11 mouse cellular contexts compared by ENCODE assay signal in genomic region chr4:41055111-41055510, GRCm38 (mm10). TPM values are rescaled to one million over a fixed set of nuclear protein-coding genes. Genes with fewer than 3 reads are reported as not detected.
DNase-seq lines count a peak whose midpoint lies in the region; ATAC-seq lines count a peak whose summit lies in the region.
"Had no signal": no experiment of that assay in that cellular context is flagged by ENCODE, and none has a peak within 500 bp of the region (broad histone marks: within the 10 kb centered on the region; RNA-seq: fewer than 3 reads in every experiment).

No protein-coding gene starts in this region.

- peak overlapping the region; percentile 91 for H3K27ac ChIP-seq in kidney, embryonic 16.5 days (ENCODE audit: low read length)
- peak overlapping the region; percentile 46 to 52; a peak in 3 of 4 replicates for H3K27ac ChIP-seq in heart, embryonic 14.5 days (replicated peaks in 1 of 2; ENCODE audit: control insufficient read depth in 1 of 2, insufficient read depth in 1 of 2, low read depth in 2 of 2, low read length in 2 of 2)
- H3K27ac ChIP-seq: left cerebral cortex, adult 2 months had no signal

- peak overlapping the region; percentile 49 for H3K4me2 ChIP-seq in kidney, embryonic 16.5 days (replicated peaks; ENCODE audit: low read depth, low read length)
- H3K4me2 ChIP-seq in heart, embryonic 14.5 days (ENCODE audit: low read length): peak overlapping the region; percentile 58

- 11% methylated on average over 13 of the region's 13 CpGs for WGBS in kidney, embryonic 16.5 days
- 14% methylated on average over 13 of the region's 13 CpGs for WGBS in heart, embryonic 14.5 days
- WGBS in large intestine, adult 2 months: 41% methylated on average over 13 of the region's 13 CpGs

- H3K9me3 ChIP-seq in kidney, embryonic 16.5 days (ENCODE audit: low read length): no peaks in the 10 kb centered on the region
- H3K9me3 ChIP-seq in heart, embryonic 14.5 days (ENCODE audit: control insufficient read depth, low read length): no peaks in the 10 kb centered on the region

- peak overlapping the region; percentile 47; the same call in 1 of the 2 replicates for H3K9ac ChIP-seq in kidney, embryonic 16.5 days (replicated peaks; ENCODE audit: low read length)
- no peak overlapping the region for H3K9ac ChIP-seq in heart, embryonic 14.5 days (ENCODE audit: low read length)

- intact Hi-C loops in left cerebral cortex, postnatal 25 days (cut with DNase I): loop anchor here (10.0 kb wide), 2 partner anchors 170 to 230 kb away; no protein-coding TSS in a partner anchor

- peak; percentile 55 for ATAC-seq in kidney, embryonic 16.5 days (ENCODE audit: low FRiP score, low TSS enrichment)
- peak; percentile 51; the same call in 1 of the 2 replicates for ATAC-seq in heart, embryonic 14.5 days (ENCODE audit: insufficient number of reproducible peaks, insufficient read depth, low FRiP score, low read depth)
- ATAC-seq in megakaryocyte-erythroid progenitor cell, adult 5-6 weeks (replicated peaks; ENCODE audit: low FRiP score, low TSS enrichment, poor library complexity, severe bottlenecking): peak; percentile 55
- ATAC-seq: Patski had no signal

- peak overlapping the region; percentile 26 for H3K4me3 ChIP-seq in kidney, embryonic 16.5 days (ENCODE audit: low read length)
- peak overlapping the region in 1 of 2 experiments; percentile 10; a peak in 1 of 4 replicates for H3K4me3 ChIP-seq in heart, embryonic 14.5 days (ENCODE audit: control insufficient read depth in 1 of 2, insufficient read depth in 1 of 2, low read depth in 1 of 2, low read length in 2 of 2)
- H3K4me3 ChIP-seq: left cerebral cortex, adult 2 months had no signal

- H3K27me3 ChIP-seq in kidney, embryonic 16.5 days (ENCODE audit: insufficient read depth, low read length): no peaks in the 10 kb centered on the region
- no peaks in the 10 kb centered on the region for H3K27me3 ChIP-seq in heart, embryonic 14.5 days (ENCODE audit: control insufficient read depth, insufficient read depth, low read length)
- H3K27me3 ChIP-seq: Patski had no signal

- no peak for DNase-seq in kidney, adult 9 months
- DNase-seq in large intestine, adult 2 months (ENCODE audit: low read depth, low spot score): peak; percentile 13
- DNase-seq in spleen, postnatal 36 days (ENCODE audit: low spot score in 2 of 2): no peak
- DNase-seq in ovary, adult 18-20 months (ENCODE audit: low spot score): no peak
- DNase-seq in left cerebral cortex, postnatal 25 days (ENCODE audit: low spot score in 2 of 2): no peak

- no peaks in the 10 kb centered on the region for H3K36me3 ChIP-seq in kidney, embryonic 16.5 days (ENCODE audit: insufficient read depth, low read length)
- no peaks in the 10 kb centered on the region for H3K36me3 ChIP-seq in heart, embryonic 14.5 days (ENCODE audit: control insufficient read depth, insufficient read depth, low read length)

- H3K4me1 ChIP-seq in kidney, embryonic 16.5 days (ENCODE audit: insufficient read depth, low read length): peaks cover 25% of the 10 kb centered on the region
- H3K4me1 ChIP-seq in heart, embryonic 14.5 days (ENCODE audit: control insufficient read depth in 2 of 2, insufficient read depth in 2 of 2, low read length in 2 of 2): peaks cover 14 to 18% of the 10 kb centered on the region in 2 experiments

RNA-seq across cellular contexts. Expression of gene Aqp7, which starts 7.2 kb away (rescaled TPM):
- 1.2 and 2.4 TPM in 2 replicates for polyA plus RNA-seq in kidney, embryonic 16.5 days (2015; fragmentation: Nextera tagmentation; extraction: Ambion mirVana)
- polyA plus RNA-seq in heart, embryonic 14.5 days (2014; fragmentation: Nextera tagmentation; extraction: Ambion mirVana): 0.32 TPM in 1 of 2 replicates, not detected in the other
- polyA plus RNA-seq in large intestine, adult 2 months (2012; rRNA removed): 6.9 and 11.9 TPM in 2 replicates
- total RNA-seq in megakaryocyte-erythroid progenitor cell, adult 5-6 weeks (2014; fragmentation: Nextera tagmentation): not detected in 2 replicates
- not detected in 2 replicates for total RNA-seq in megakaryocyte-erythroid progenitor cell, adult 5-6 weeks (2017)
- total RNA-seq in left cerebral cortex, postnatal 25 days (2021): not detected
- total RNA-seq: left cerebral cortex, adult 2 months; midbrain, postnatal 0 days had no signal
- polyA plus RNA-seq: midbrain, postnatal 0 days had no signal

RNA-seq across cellular contexts. Expression of gene Aqp3, which starts 42.9 kb away (rescaled TPM):
- polyA plus RNA-seq in kidney, embryonic 16.5 days (2015; fragmentation: Nextera tagmentation; extraction: Ambion mirVana): 55.3 and 56.8 TPM in 2 replicates
- polyA plus RNA-seq in heart, embryonic 14.5 days (2014; fragmentation: Nextera tagmentation; extraction: Ambion mirVana): 0.19 and 0.55 TPM in 2 replicates
- polyA plus RNA-seq in large intestine, adult 2 months (2012; rRNA removed): 6.0 and 52.8 TPM in 2 replicates
- total RNA-seq in megakaryocyte-erythroid progenitor cell, adult 5-6 weeks (2014; fragmentation: Nextera tagmentation): 1.1 TPM in 1 of 2 replicates, not detected in the other
- total RNA-seq in megakaryocyte-erythroid progenitor cell, adult 5-6 weeks (2017): 1.2 TPM in 1 of 2 replicates, not detected in the other
- not detected for total RNA-seq in left cerebral cortex, postnatal 25 days (2021)
- total RNA-seq: left cerebral cortex, adult 2 months had no signal
